Mouse (Mus musculus) MEL (cell line): ENCODE data around the gene Vti1b. TPM values are rescaled to one million over a fixed set of nuclear protein-coding genes. Genes with fewer than 3 reads are reported as not detected.

ENCODE experiments used
- DNase-seq: peaks from one replicate; pipeline ENCODE4 v3.0.0; 2011; ENCODE audit warnings: low read depth, low spot score
- H3K27ac ChIP-seq: 2 replicates; pipeline ENCODE4 v1.5.1; 2012; ENCODE audit warnings: low read depth, mild to moderate bottlenecking, control low read depth, low read length, moderate library complexity; ENCODE audit not compliant: control insufficient read depth
- H3K27me3 ChIP-seq, 2 experiments: fragments of 150-350 bp in 1 of 2; sonication (generic) in 1 of 2; 2 replicates each; pipeline ENCODE4 v1.6.1; 2012; ENCODE audit warnings: low read length in 2 of 2, mild to moderate bottlenecking in 2 of 2, improper control_type of control experiment in 1 of 2, moderate library complexity in 1 of 2; ENCODE audit not compliant: insufficient read depth in 2 of 2, control insufficient read depth in 1 of 2
- H3K36me3 ChIP-seq, 2 experiments: 2 replicates each; pipeline ENCODE4 v1.6.1; 2012 to 2014; ENCODE audit warnings: low read length in 2 of 2, improper control_type of control experiment in 1 of 2, inconsistent platforms in 1 of 2, mild to moderate bottlenecking in 1 of 2; ENCODE audit not compliant: insufficient read depth in 2 of 2, control insufficient read depth in 1 of 2
- H3K4me1 ChIP-seq, 2 experiments: fragments of 150-350 bp in 1 of 2; sonication (generic) in 1 of 2; 2 replicates each; pipeline ENCODE4 v1.6.1; 2012; ENCODE audit warnings: low read length in 2 of 2, improper control_type of control experiment in 1 of 2, mild to moderate bottlenecking in 1 of 2; ENCODE audit not compliant: insufficient read depth in 2 of 2, control insufficient read depth in 1 of 2
- H3K4me3 ChIP-seq, 2 experiments: fragments of 150-350 bp in 1 of 2; sonication (generic) in 1 of 2; 2 replicates each; pipeline ENCODE4 v1.5.1; 2012; ENCODE audit warnings: low read depth in 2 of 2, low read length in 2 of 2, mild to moderate bottlenecking in 2 of 2, moderate library complexity in 2 of 2, control low read depth in 1 of 2, improper control_type of control experiment in 1 of 2; ENCODE audit not compliant: control insufficient read depth in 1 of 2, insufficient read depth in 1 of 2
- H3K79me2 ChIP-seq: 2 replicates; pipeline ENCODE4 v1.6.1; 2012; ENCODE audit warnings: mild to moderate bottlenecking, low read length, moderate library complexity; ENCODE audit not compliant: control insufficient read depth, poor library complexity, insufficient read depth
- H3K9ac ChIP-seq: 2 replicates; pipeline ENCODE4 v1.6.1; 2012; ENCODE audit warnings: low read depth, mild to moderate bottlenecking, control low read depth, low read length, moderate library complexity; ENCODE audit not compliant: control insufficient read depth, poor library complexity, severe bottlenecking
- H3K9me3 ChIP-seq: fragments of 150-350 bp; sonication (generic); replicated peaks from 2 replicates; pipeline ENCODE4 v1.6.1; 2012; ENCODE audit warnings: mild to moderate bottlenecking, low read length, improper control_type of control experiment, moderate library complexity; ENCODE audit not compliant: insufficient read depth
- BHLHE40 ChIP-seq: IDR thresholded peaks from 2 replicates; pipeline ENCODE4 v1.6.1; 2012; ENCODE audit warnings: low read depth, mild to moderate bottlenecking, inconsistent platforms, low read length, improper control_type of control experiment, borderline replicate concordance
- CTCF ChIP-seq, 3 experiments: IDR thresholded peaks in 2 of 3; conservative IDR thresholded peaks in 1 of 3; 2 replicates each; pipeline ENCODE4 v1.5.1; 2011 to 2012; ENCODE audit warnings: low read length in 3 of 3, low read depth in 2 of 3, mild to moderate bottlenecking in 2 of 3, improper control_type of control experiment in 1 of 3, inconsistent platforms in 1 of 3, mixed read lengths in 1 of 3, moderate library complexity in 1 of 3; ENCODE audit not compliant: control insufficient read depth in 1 of 3, insufficient read depth in 1 of 3, poor library complexity in 1 of 3, severe bottlenecking in 1 of 3
- E2F4 ChIP-seq: IDR thresholded peaks from 2 replicates; pipeline ENCODE4 v1.6.1; 2011; ENCODE audit warnings: low read depth, low read length, improper control_type of control experiment, borderline replicate concordance
- EP300 ChIP-seq, 2 experiments: IDR thresholded peaks; 2 replicates each; pipeline ENCODE4 v1.6.1; 2011; ENCODE audit warnings: improper control_type of control experiment in 2 of 2, low read length in 2 of 2, low read depth in 1 of 2, mild to moderate bottlenecking in 1 of 2
- GABPA ChIP-seq: IDR thresholded peaks from 2 replicates; pipeline ENCODE4 v1.6.1; 2012; ENCODE audit warnings: low read depth, mild to moderate bottlenecking, inconsistent platforms, low read length, improper control_type of control experiment, moderate library complexity
- HCFC1 ChIP-seq: IDR thresholded peaks from 2 replicates; pipeline ENCODE4 v1.6.1; 2012; ENCODE audit warnings: low read depth, mild to moderate bottlenecking, inconsistent platforms, low read length, improper control_type of control experiment, moderate library complexity
- KAT2A ChIP-seq: conservative IDR thresholded peaks from 2 replicates; pipeline ENCODE4 v1.6.1; 2012; ENCODE audit warnings: low read depth, low read length, improper control_type of control experiment, inconsistent platforms
- MAFK ChIP-seq: IDR thresholded peaks from 2 replicates; pipeline ENCODE4 v1.6.1; 2011; ENCODE audit warnings: low read depth, mild to moderate bottlenecking, low read length, improper control_type of control experiment, borderline replicate concordance
- MAZ ChIP-seq: IDR thresholded peaks from 2 replicates; pipeline ENCODE4 v1.6.1; 2012; ENCODE audit warnings: low read depth, mild to moderate bottlenecking, inconsistent platforms, low read length, improper control_type of control experiment
- POLR2A ChIP-seq, 2 experiments: IDR thresholded peaks; 2 replicates each; pipeline ENCODE4 v1.6.1; 2011 to 2012; ENCODE audit warnings: low read length in 2 of 2, mild to moderate bottlenecking in 2 of 2, control low read depth in 1 of 2, improper control_type of control experiment in 1 of 2, low read depth in 1 of 2, moderate library complexity in 1 of 2; ENCODE audit not compliant: control insufficient read depth in 1 of 2, insufficient read depth in 1 of 2, poor library complexity in 1 of 2
- RAD21 ChIP-seq: IDR thresholded peaks from 2 replicates; pipeline ENCODE4 v1.6.1; 2011; ENCODE audit warnings: mild to moderate bottlenecking, low read depth, low read length, improper control_type of control experiment
- RCOR1 ChIP-seq: IDR thresholded peaks from 2 replicates; pipeline ENCODE4 v1.6.1; 2012; ENCODE audit warnings: low read depth, mild to moderate bottlenecking, inconsistent platforms, low read length, improper control_type of control experiment
- SIN3A ChIP-seq: IDR thresholded peaks from 2 replicates; pipeline ENCODE4 v1.6.1; 2012; ENCODE audit warnings: low read length, improper control_type of control experiment, inconsistent platforms
- SMC3 ChIP-seq: IDR thresholded peaks from 2 replicates; pipeline ENCODE4 v1.6.1; 2011; ENCODE audit warnings: low read depth, low read length, improper control_type of control experiment
- TCF12 ChIP-seq: IDR thresholded peaks from 2 replicates; pipeline ENCODE4 v1.6.1; 2014; ENCODE audit warnings: low read depth, mild to moderate bottlenecking, inconsistent platforms, low read length, improper control_type of control experiment, moderate library complexity
- USF1 ChIP-seq: IDR thresholded peaks from 2 replicates; pipeline ENCODE4 v1.6.1; 2014; ENCODE audit warnings: low read depth, mild to moderate bottlenecking, inconsistent platforms, low read length, improper control_type of control experiment, moderate library complexity
- USF2 ChIP-seq, 2 experiments: IDR thresholded peaks; 2 replicates each; pipeline ENCODE4 v1.6.1; 2011 to 2012; ENCODE audit warnings: improper control_type of control experiment in 2 of 2, low read length in 2 of 2, borderline replicate concordance in 1 of 2, inconsistent platforms in 1 of 2, low read depth in 1 of 2, mild to moderate bottlenecking in 1 of 2; ENCODE audit not compliant: insufficient read depth in 1 of 2
- polyA plus RNA-seq, 2 experiments: library from polyadenylated mRNA; stranded (reverse) in 1 of 2; unstranded in 1 of 2; fragments of >175 nt in 1 of 2; fragments of >200 nt in 1 of 2; gene quantifications; 2 replicates each; pipeline versions ENCODE4 v1.2.1 to v1.2.4; 2012; ENCODE audit warnings: low replicate concordance in 2 of 2, low read depth in 1 of 2; ENCODE audit not compliant: insufficient read length in 2 of 2, insufficient read depth in 1 of 2, missing spikeins in 1 of 2
- total RNA-seq: library from RNA; depleted of rRNA; stranded (reverse); fragments of 300-350 nt; gene quantifications from 2 replicates; pipeline ENCODE4 v1.2.3, GENCODE M21; 2012

Vti1b gene
- total and polyA plus RNA-seq, 3 experiments: 54.3 to 69.8 TPM; not detected in 1

DNA sequence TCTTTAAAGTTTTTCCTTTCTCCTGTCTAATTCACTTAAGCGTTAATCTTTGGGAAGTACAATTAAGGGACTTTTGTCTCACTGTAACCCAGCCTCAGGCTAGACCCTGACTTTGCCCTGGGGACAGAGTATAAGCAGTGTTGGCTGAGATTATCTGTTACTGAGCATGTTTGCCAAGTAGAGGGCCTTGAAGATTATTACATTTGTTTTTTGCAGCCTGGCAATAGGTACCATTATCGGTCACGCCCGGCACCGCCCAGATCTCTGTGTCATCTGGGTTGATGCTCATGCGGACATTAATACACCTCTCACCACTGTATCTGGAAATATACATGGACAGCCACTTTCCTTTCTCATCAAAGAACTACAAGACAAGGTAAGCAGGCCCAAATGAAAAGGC lies 22.8 kb downstream of the Vti1b start:
- no peak for DNase-seq
- no peak overlapping the region for H3K4me3 ChIP-seq
- TF ChIP-seq HCFC1 (no peak), USF2 (IDR thresholded peaks at IDR 0.05; ENCODE audit: borderline replicate concordance in 1 of 2, insufficient read depth in 1 of 2, low read depth in 1 of 2, low read length in 2 of 2) (no peak), MAZ (no peak), BHLHE40 (no peak), USF1 (no peak), SIN3A (no peak), CTCF (IDR thresholded peaks at IDR 0.05 in 2 of 3, conservative IDR thresholded peaks at IDR 0.05 in 1 of 3; ENCODE audit: control insufficient read depth in 1 of 3, insufficient read depth in 1 of 3, low read depth in 2 of 3, low read length in 3 of 3, poor library complexity in 1 of 3, severe bottlenecking in 1 of 3) (no peak), KAT2A (no peak), EP300 (IDR thresholded peaks at IDR 0.05; ENCODE audit: low read depth in 1 of 2, low read length in 2 of 2) (no peak), RAD21 (no peak), GABPA (no peak), POLR2A (IDR thresholded peaks at IDR 0.05; ENCODE audit: control insufficient read depth in 1 of 2, insufficient read depth in 1 of 2, low read depth in 1 of 2, low read length in 2 of 2, poor library complexity in 1 of 2) (no peak), E2F4 (no peak), MAFK (no peak), SMC3 (no peak), RCOR1 (no peak)
- TF ChIP-seq, all 39 proteins: peak for 0
- H3K36me3 ChIP-seq: peaks cover 0 to 5% of the 10 kb centered on the region in 2 experiments; a peak in 2 of 4 replicates
- no peaks in the 10 kb centered on the region for H3K79me2 ChIP-seq
- no peaks in the 10 kb centered on the region for H3K4me1 ChIP-seq
- no peaks in the 10 kb centered on the region for H3K27me3 ChIP-seq
- H3K9ac ChIP-seq: no peak overlapping the region
- H3K9me3 ChIP-seq: no peaks in the 10 kb centered on the region
- H3K27ac ChIP-seq: no peak overlapping the region

GRCm38 (mm10) chr12:79141384-79141783 lies 31.1 kb downstream of the Vti1b start:
- Histone ChIP-seq H3K9me3 (no peaks in the 10 kb centered on the region), H3K27ac (no peak overlapping the region), H3K27me3 (peaks cover 0 to 1% of the 10 kb centered on the region in 2 experiments; a peak in 2 of 4 replicates), H3K79me2 (no peaks in the 10 kb centered on the region), H3K36me3 (0 out of 4 replicates have a peak, but pooled peaks cover 0 to 4% of the 10 kb centered on the region in 2 experiments), H3K9ac (no peak overlapping the region), H3K4me3 (no peak overlapping the region), H3K4me1 (no peaks in the 10 kb centered on the region)
- no peak for TF ChIP-seq SIN3A
- TF ChIP-seq MAZ: no peak
- no peak for TF ChIP-seq MAFK
- TF ChIP-seq TCF12: no peak
- no peak for DNase-seq
